Mouse (Mus musculus) hindbrain, embryonic 15.5 days (tissue): Measurements from ENCODE around the gene Hoxa9. TPM values are rescaled to one million over a fixed set of nuclear protein-coding genes. Genes with fewer than 3 reads are reported as not detected.

ENCODE experiments used
- ATAC-seq: fragments of 200-750 bp; cut with Nextera tagmentation; 2 replicates; pipeline ENCODE4 v1.8.0; 2017; ENCODE audit warnings: low read depth, moderate number of reproducible peaks, moderate TSS enrichment; ENCODE audit not compliant: low FRiP score
- H3K27ac ChIP-seq: fragments of 300-500 bp; sonication (generic); replicated peaks from 2 replicates; pipeline ENCODE4 v1.5.1; 2015; ENCODE audit warnings: mild to moderate bottlenecking, inconsistent platforms
- H3K27me3 ChIP-seq: fragments of 300-500 bp; sonication (generic); 2 replicates; pipeline ENCODE4 v1.6.1; 2015; ENCODE audit warnings: control low read depth, inconsistent platforms
- H3K36me3 ChIP-seq: fragments of 300-500 bp; sonication (generic); 2 replicates; pipeline ENCODE4 v1.6.1; 2015; ENCODE audit warnings: control low read depth, inconsistent platforms
- H3K4me1 ChIP-seq: fragments of 300-500 bp; sonication (generic); replicated peaks from 2 replicates; pipeline ENCODE4 v1.6.1; 2015; ENCODE audit warnings: control low read depth, inconsistent platforms
- H3K4me2 ChIP-seq: fragments of 300-500 bp; sonication (generic); 2 replicates; pipeline ENCODE4 v1.6.1; 2015; ENCODE audit warnings: moderate library complexity, mild to moderate bottlenecking, inconsistent platforms
- H3K4me3 ChIP-seq: fragments of 300-500 bp; sonication (generic); 2 replicates; pipeline ENCODE4 v1.5.1; 2015; ENCODE audit warnings: mild to moderate bottlenecking, inconsistent platforms
- H3K9ac ChIP-seq: fragments of 300-500 bp; sonication (generic); 2 replicates; pipeline ENCODE4 v1.6.1; 2015; ENCODE audit warnings: inconsistent platforms
- H3K9me3 ChIP-seq: fragments of 300-500 bp; sonication (generic); 2 replicates; pipeline ENCODE4 v1.6.1; 2016; ENCODE audit warnings: control low read depth, inconsistent platforms
- WGBS: fragments of 180-500 bp; shearing (Covaris S2); methylation state at CpG from one replicate; pipeline ENCODE4 v1.1.7; 2015; 5-methylcytosine and 5-hydroxymethylcytosine counted together
- polyA plus RNA-seq: library from polyadenylated mRNA; unstranded; fragments of >200 nt; fragmentation: Nextera tagmentation; extraction: Ambion mirVana; gene quantifications from 2 replicates; pipeline ENCODE4 v1.2.1, GENCODE M21; 2015

Hoxa9 gene
- polyA plus RNA-seq, 1 experiment from 2014 or later = 3.4 TPM

DNA sequence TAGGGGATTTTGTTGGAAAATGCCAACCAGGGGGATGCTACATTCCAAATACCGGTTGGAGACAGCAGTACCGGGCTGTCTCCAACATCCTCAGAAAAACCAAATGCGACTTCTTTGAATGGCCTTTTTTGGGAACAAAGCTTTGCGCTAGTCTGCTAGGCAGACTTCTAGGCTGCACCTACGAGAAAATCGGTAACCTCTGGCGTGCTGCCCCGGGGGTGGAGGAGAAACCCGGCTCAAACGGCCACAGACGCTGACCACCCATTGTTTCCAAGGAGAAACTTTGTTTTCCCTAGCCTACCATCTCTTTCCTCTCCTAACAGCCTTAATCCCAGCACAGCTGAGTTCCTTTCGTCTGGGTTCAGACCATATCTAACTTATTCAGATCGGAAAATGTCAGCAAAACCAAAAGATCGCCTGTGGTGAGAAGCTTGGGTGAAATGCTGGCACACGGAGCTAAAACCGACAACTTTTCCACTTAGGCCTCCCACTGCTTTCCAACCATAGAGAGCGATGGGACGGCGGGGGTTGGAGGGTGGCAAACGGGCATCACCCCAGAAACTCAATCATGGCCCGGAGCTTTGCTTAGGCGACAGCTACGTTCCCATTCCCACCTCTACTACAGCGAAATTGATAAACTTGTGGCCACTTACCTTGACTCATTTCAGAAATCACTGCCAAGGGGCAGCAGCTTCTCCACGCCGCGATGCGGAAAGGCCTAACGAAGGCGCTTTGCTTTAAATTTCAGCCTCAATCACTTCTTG lies 8.9 kb upstream of the Hoxa9 start:
- H3K4me3 ChIP-seq = no peak overlapping the region
- H3K4me1 ChIP-seq = no peaks in the 10 kb centered on the region
- no peaks in the 10 kb centered on the region for H3K36me3 ChIP-seq
- no peaks in the 10 kb centered on the region for H3K9me3 ChIP-seq
- H3K27me3 ChIP-seq = peaks cover 97% of the 10 kb centered on the region
- H3K4me2 ChIP-seq = 0 out of 2 replicates have a peak overlapping the region, but pooled peaks have one; percentile 11
- H3K27ac ChIP-seq = no peak overlapping the region
- H3K9ac ChIP-seq = no peak overlapping the region
- no peak for ATAC-seq
- WGBS = 2% methylated on average over 30 of the region's 30 CpGs

DNA sequence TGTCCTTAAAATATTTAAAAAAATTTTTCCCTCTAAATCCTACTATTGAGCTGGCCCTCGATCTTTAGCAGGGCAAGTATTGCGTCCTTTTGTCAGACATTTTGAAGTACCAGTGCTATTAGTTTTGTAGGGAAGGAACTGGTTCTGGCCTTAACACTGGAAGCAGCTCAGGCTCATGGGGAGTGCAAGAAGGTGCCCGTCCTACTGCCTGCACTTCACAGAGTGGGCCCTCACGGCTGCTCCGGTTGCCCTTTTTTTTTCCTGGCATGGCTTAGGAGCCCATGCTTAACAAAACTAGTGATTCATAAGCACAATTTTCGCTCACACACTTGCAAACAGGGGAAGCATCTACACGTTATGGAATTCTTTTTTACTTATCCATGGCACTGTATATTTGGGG lies 8.1 kb upstream of the Hoxa9 start:
- Histone ChIP-seq H3K4me2 (no peak overlapping the region), H3K4me3 (no peak overlapping the region), H3K4me1 (no peaks in the 10 kb centered on the region), H3K36me3 (no peaks in the 10 kb centered on the region), H3K27me3 (peaks cover 97% of the 10 kb centered on the region), H3K9ac (no peak overlapping the region), H3K27ac (no peak overlapping the region), H3K9me3 (no peaks in the 10 kb centered on the region)
- 3% methylated on average over 7 of the region's 7 CpGs for WGBS
- no peak for ATAC-seq

DNA sequence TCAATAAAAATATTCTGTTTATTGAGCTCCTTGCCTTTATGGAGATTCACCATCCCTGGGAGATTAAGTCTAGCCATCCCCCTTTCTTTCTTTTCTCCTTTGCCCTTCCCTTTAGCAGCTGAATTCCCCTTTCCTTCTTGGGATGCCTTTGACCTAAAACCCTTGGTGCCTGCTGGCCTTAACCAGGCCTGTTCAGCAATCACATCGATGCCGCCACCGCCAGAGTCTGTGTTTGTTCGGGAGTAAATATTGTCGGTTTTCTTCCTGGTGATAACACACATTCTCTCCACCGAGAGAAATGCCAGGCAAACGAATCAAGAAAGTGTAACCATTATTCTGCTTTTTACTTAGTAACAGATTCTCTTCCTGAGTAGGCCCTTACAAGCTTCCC lies 7.3 kb upstream of the Hoxa9 start:
- no peaks in the 10 kb centered on the region for H3K4me1 ChIP-seq
- ATAC-seq = no peak
- no peaks in the 10 kb centered on the region for H3K9me3 ChIP-seq
- 2% methylated on average over 7 of the region's 7 CpGs for WGBS
- no peak overlapping the region for H3K4me2 ChIP-seq
- no peak overlapping the region for H3K4me3 ChIP-seq
- peaks cover 97% of the 10 kb centered on the region for H3K27me3 ChIP-seq
- no peaks in the 10 kb centered on the region for H3K36me3 ChIP-seq
- no peak overlapping the region for H3K27ac ChIP-seq
- no peak overlapping the region for H3K9ac ChIP-seq

DNA sequence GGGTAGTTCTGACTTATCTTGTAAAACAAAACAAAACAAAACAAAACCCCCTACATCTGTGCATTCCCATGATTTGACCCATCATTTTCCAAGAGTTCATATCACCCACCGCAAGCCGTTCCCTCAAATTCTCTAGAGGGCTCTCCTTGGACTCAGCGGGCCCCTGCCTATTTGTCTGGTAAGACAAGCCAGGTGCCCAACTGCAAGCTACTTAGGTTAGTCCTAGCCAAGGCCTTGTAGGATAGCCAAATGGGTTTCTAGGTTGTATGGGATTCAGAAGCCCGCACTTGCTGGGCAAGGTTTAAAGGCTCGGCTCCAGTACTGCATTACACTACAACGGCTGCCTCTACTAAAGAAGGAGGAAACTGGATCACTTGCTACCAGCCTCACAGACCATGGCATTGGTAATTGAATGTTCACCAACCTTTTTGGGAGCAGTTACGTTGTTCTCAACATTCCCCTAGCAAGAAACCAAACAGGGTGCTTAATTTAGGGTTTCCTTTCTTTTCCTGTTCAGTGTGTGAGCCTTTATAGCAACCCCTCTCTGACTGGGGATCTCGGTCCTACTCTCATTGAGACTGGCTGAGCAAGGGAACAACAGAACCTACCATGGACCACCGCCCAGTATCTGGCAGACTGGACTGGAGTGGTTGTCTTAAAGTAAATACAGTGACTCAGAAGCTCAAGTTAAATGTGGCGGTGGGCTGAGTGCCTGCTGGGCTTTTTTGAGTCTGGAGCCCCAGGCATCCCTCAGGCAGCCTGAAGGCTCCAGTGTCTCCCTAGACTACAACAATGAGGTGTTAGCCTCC lies 6.7 kb upstream of the Hoxa9 start:
- no peaks in the 10 kb centered on the region for H3K4me1 ChIP-seq
- peaks cover 97% of the 10 kb centered on the region for H3K27me3 ChIP-seq
- 6% methylated on average over 10 of the region's 10 CpGs for WGBS
- no peak overlapping the region for H3K4me2 ChIP-seq
- no peaks in the 10 kb centered on the region for H3K36me3 ChIP-seq
- H3K4me3 ChIP-seq = no peak overlapping the region
- H3K27ac ChIP-seq = no peak overlapping the region
- H3K9me3 ChIP-seq = no peaks in the 10 kb centered on the region
- no peak overlapping the region for H3K9ac ChIP-seq
- no peak for ATAC-seq

DNA sequence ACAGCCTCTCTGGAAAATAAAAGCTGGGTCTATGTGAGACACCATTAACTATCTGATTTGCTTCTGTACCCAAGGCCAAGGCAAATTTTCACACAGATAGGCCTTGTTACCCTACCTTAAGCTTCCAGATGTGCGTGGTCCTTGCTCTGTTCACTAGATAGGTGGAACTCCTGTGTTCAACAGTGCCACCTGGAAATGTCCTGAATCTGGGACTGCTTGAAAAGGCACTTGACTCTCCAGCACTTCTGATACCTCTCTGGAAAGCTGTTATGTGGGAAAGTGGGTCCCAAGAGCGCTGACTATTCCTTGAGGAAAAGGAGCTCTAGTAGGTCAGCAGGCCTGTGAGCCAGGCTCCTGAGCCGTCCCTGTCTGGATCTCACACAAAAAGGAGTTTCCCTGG lies 5.9 kb upstream of the Hoxa9 start:
- 7% methylated on average over 3 of the region's 3 CpGs for WGBS
- peaks cover 97% of the 10 kb centered on the region for H3K27me3 ChIP-seq
- no peak overlapping the region for H3K9ac ChIP-seq
- no peak overlapping the region for H3K4me2 ChIP-seq
- no peak overlapping the region for H3K27ac ChIP-seq
- no peak for ATAC-seq
- H3K4me3 ChIP-seq = no peak overlapping the region
- no peaks in the 10 kb centered on the region for H3K9me3 ChIP-seq
- H3K4me1 ChIP-seq = no peaks in the 10 kb centered on the region
- no peaks in the 10 kb centered on the region for H3K36me3 ChIP-seq

DNA sequence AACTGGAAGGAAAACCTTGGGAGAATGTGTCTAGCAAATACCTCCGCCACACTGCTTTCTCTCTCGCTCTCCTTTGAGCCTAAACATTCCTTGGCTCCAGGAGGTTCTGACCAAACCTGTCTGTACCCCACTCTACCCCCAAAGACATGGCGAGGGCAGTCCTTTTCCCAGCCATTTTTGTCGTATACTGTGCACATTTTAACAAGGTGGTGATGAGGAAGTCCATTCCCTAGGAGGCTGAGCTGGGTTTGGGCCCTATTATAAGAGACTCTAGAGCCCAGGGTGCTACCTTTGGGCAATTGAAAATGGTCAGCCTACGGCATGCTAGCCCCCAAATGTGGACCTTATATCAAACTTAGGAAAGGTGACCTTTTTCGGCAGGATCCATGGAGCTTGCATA lies 5.0 kb upstream of the Hoxa9 start:
- H3K9me3 ChIP-seq = no peaks in the 10 kb centered on the region
- no peaks in the 10 kb centered on the region for H3K36me3 ChIP-seq
- H3K4me1 ChIP-seq = no peaks in the 10 kb centered on the region
- H3K4me3 ChIP-seq = no peak overlapping the region
- H3K27ac ChIP-seq = no peak overlapping the region
- no peak for ATAC-seq
- H3K27me3 ChIP-seq = peaks cover 92% of the 10 kb centered on the region
- 23% methylated on average over 6 of the region's 6 CpGs for WGBS
- H3K9ac ChIP-seq = no peak overlapping the region
- H3K4me2 ChIP-seq = no peak overlapping the region

DNA sequence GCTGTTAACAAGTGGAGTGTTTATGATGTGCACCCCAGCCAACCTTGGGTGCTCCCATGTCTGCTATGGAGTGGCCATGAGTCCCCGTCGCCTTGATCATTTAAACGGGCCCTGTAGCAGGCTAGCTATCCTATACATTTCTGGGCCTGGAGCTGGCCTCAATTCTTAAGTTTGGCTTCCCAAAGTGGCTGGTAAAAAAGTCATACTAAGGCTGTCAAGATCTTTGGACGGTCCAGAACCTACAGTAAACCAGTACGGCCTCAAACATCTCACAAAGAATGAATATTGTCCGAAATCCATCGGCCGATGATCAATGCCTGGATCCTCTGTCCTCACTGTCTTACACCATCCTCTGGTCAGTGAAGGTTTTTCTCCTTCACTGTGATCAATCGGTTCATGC lies 4.4 kb upstream of the Hoxa9 start:
- H3K27me3 ChIP-seq = peaks cover 90% of the 10 kb centered on the region
- H3K9me3 ChIP-seq = no peaks in the 10 kb centered on the region
- no peak overlapping the region for H3K4me2 ChIP-seq
- H3K27ac ChIP-seq = no peak overlapping the region
- no peaks in the 10 kb centered on the region for H3K4me1 ChIP-seq
- no peak overlapping the region for H3K4me3 ChIP-seq
- no peaks in the 10 kb centered on the region for H3K36me3 ChIP-seq
- H3K9ac ChIP-seq = no peak overlapping the region
- WGBS = 28% methylated on average over 9 of the region's 9 CpGs
- ATAC-seq = no peak

DNA sequence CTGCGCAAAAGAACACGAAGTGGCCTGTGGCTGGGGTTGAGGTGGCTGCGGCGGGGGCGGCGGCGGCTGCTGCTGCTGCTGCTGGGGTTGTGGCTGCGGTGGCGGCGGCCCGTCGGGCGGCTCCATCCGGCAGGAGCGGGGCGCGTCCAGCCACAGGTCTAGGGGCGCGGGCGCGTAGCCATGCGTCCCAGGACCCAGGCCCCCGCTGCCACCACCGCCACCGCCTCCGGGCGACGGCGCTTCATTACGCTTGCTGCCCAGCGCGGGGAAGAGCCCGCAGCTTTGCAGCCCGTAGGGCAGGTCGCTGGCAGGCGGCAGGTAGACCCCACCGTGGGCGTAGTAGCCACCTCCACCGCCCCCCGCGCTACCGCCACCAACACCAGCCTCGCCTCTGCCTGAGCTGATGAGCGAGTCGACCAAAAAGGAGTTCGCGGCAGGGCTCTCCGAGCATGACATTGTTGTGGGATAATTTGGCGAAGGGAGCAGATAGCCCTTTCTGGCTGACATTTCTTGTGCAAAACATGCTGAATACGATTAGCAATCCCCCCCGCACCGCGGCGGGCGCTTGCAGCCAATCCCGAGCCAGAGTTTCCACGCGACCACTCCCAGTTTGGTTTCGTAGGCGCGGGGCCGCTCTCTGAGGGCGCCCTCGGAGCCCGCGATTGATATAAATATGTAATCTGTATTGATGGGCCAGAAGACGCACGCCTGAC lies 3.7 kb upstream of the Hoxa9 start:
- H3K9ac ChIP-seq = no peak overlapping the region
- no peak for ATAC-seq
- no peaks in the 10 kb centered on the region for H3K9me3 ChIP-seq
- H3K36me3 ChIP-seq = no peaks in the 10 kb centered on the region
- H3K27ac ChIP-seq = no peak overlapping the region
- no peak overlapping the region for H3K4me3 ChIP-seq
- no peaks in the 10 kb centered on the region for H3K4me1 ChIP-seq
- H3K27me3 ChIP-seq = peaks cover 89% of the 10 kb centered on the region
- 1% methylated on average over 63 of the region's 68 CpGs for WGBS
- H3K4me2 ChIP-seq = no peak overlapping the region

DNA sequence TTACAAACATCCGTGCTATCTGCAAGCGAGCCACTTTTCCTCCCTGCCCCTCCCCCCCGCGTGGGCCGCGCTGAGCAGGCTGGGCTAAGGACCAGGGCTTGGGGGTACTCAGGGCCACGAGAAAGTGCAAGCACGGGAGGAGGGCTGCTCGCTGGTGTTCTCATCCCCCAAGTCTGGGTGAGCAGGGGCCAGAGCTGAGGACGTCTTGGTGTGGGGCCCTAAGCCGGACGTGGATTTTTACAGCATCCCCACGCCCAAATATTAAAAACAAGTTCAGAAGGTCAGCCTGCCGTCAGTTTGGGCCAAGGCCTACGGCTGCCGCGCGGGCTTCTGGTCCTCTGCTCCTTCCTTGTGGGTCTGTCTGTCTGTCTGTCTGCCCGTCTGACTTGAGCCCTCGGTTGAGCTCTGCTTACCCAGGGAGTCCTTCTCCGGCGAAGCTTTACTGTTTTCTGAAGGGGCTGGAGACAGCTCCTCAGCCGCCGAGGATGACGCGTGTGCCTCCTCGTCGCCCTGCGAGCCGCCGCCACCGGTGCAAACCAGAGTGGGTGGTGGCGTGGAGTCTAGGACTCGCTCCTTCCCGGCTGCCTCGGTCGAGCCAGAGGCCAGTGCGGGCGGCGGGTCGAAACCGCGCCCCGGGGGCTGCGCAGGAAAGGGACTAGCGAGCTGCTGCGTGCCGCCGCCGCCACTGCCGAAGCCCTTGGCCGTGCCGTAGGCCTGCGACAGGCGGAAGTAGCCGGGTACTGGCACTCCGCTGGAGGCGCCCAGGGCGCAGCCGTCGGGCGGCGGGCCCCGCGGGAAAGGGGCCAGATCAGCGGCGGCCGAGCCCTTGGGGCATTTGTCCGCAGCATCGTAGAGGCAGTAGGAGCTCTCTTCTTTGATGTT lies 2.9 kb upstream of the Hoxa9 start:
- H3K4me2 ChIP-seq = no peak overlapping the region
- peaks cover 92% of the 10 kb centered on the region for H3K27me3 ChIP-seq
- H3K27ac ChIP-seq = no peak overlapping the region
- no peak overlapping the region for H3K4me3 ChIP-seq
- H3K36me3 ChIP-seq = no peaks in the 10 kb centered on the region
- H3K9me3 ChIP-seq = no peaks in the 10 kb centered on the region
- WGBS = 1% methylated on average over 69 of the region's 70 CpGs
- no peak for ATAC-seq
- H3K4me1 ChIP-seq = no peaks in the 10 kb centered on the region
- H3K9ac ChIP-seq = no peak overlapping the region

DNA sequence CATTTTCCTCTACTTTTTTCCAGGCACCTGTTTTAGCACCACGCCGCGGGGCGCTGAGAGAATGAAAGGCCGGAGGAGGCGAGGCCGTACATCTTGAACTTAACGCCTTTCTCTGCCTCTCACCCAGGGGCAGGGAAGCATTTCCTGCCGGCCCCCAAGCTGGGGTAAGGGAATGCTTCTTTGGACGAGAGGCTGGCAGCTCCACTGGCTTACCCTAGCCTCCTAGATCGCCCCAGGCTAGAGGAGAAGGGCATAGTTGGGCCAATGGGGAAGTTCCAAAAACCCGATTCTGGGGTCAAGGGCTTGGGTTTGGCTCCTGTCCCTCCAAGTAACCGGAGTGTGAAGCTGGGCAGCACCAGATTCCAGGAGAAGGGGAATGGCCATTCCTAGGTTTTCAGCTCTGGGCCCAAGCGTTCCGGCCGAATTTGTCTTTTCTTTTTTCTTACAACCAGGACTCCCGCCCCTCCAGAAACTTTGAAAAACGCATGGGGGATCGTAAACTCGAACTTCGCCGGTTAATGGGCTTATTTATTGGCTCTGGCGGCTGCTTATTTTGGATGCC lies 2.2 kb upstream of the Hoxa9 start:
- Histone ChIP-seq H3K9me3 (no peaks in the 10 kb centered on the region), H3K27ac (no peak overlapping the region), H3K4me3 (no peak overlapping the region), H3K9ac (no peak overlapping the region), H3K4me1 (no peaks in the 10 kb centered on the region), H3K36me3 (no peaks in the 10 kb centered on the region), H3K4me2 (no peak overlapping the region), H3K27me3 (peaks cover 91% of the 10 kb centered on the region)
- ATAC-seq = no peak
- WGBS = 1% methylated on average over 23 of the region's 23 CpGs

DNA sequence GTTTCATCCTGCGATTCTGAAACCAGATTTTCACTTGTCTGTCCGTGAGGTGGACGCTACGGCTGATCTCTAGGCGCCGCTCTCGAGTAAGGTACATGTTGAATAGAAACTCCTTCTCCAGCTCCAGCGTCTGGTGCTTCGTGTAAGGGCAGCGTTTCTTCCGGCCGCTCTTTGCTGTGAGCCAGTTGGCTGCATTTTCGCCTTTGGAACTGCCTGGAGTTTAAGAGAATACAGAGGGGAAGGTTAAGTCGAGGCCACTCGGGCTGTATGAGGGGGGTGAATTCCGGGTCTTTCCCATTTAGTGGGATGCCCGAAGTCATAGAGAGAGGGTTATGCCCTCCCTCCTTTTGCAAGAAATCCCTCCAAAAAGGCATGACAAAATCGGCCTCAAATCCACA lies 1.7 kb upstream of the Hoxa9 start:
- no peak overlapping the region for H3K27ac ChIP-seq
- H3K9ac ChIP-seq = no peak overlapping the region
- peaks cover 91% of the 10 kb centered on the region for H3K27me3 ChIP-seq
- no peak overlapping the region for H3K4me2 ChIP-seq
- no peaks in the 10 kb centered on the region for H3K36me3 ChIP-seq
- no peaks in the 10 kb centered on the region for H3K9me3 ChIP-seq
- under 1% methylated on average over 18 of the region's 18 CpGs for whole genome bisulfite sequencing
- no peak overlapping the region for H3K4me3 ChIP-seq
- no peak for ATAC-seq
- no peaks in the 10 kb centered on the region for H3K4me1 ChIP-seq
